Mouse (Mus musculus): ENCODE measurements at regions not wholly inside any gene's neighbourhood (a gene's known extent, or its start where the extent isn't known, plus 50 kb on each side); places are given as distances from the start of the nearest gene placed in this dataset.

DNA sequence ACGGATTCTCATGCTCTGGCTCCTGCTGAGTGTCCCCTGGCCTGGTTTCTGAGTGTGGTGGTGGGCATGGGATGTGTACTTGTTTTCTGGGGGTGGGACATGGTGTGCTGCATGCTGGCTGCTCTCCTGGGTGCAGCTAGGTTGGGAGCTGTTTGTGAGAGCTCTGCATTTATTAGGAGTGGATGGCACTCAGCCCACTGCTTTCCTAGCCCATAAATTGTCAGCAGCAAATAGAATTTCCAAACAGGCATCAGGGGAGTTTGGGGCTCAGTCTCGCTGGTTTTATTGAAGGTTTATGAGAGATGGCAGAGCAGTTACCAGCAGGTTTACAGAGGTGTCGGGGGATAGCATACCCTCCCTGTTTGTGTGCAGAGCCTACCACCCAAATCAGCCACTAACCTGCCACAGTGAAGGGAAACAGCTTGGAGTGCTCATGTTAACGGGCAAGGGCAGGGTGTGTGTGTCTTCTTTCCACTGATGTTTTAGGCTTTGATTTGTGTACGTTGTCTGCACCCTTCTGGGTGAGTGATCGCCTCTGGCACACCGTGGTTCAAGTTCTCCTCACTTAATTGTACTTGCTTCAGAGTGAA lies 372.6 kb downstream of the Eipr1 start:
- TF ChIP-seq EP300 (IDR thresholded peaks at IDR 0.05; ENCODE audit: low read depth) (no peak), CTCF (IDR thresholded peaks at IDR 0.05; ENCODE audit: low read depth) (no peak)

Measured in heart, postnatal 0 days (tissue).